Mouse (Mus musculus) heart, embryonic 13.5 days (tissue): ENCODE data around the gene Uhmk1. TPM values are rescaled to one million over a fixed set of nuclear protein-coding genes. Genes with fewer than 3 reads are reported as not detected.
"Not testable (repeated sequence)": the region's sequence is repeated elsewhere in the genome, so short reads cannot be mapped to it uniquely, and the experiment has no call there.

Source experiments
- ATAC-seq: fragments of 200-750 bp; cut with Nextera tagmentation; 2 replicates; pipeline ENCODE4 v1.8.0; 2017; ENCODE audit warnings: moderate TSS enrichment; ENCODE audit not compliant: insufficient number of reproducible peaks, low FRiP score, low TSS enrichment; ENCODE audit errors: extremely low read depth
- H3K27ac ChIP-seq: fragments of 300-500 bp; sonication (generic); replicated peaks from 2 replicates; pipeline ENCODE4 v1.5.1; 2015; ENCODE audit warnings: moderate library complexity, mild to moderate bottlenecking, inconsistent platforms
- H3K27me3 ChIP-seq: fragments of 300-500 bp; sonication (generic); replicated peaks from 2 replicates; pipeline ENCODE4 v1.6.1; 2015; ENCODE audit warnings: mild to moderate bottlenecking, inconsistent platforms
- H3K36me3 ChIP-seq: fragments of 300-500 bp; sonication (generic); 2 replicates; pipeline ENCODE4 v1.6.1; 2015; ENCODE audit warnings: mild to moderate bottlenecking, inconsistent platforms
- H3K4me1 ChIP-seq: fragments of 300-500 bp; sonication (generic); 2 replicates; pipeline ENCODE4 v1.6.1; 2015; ENCODE audit warnings: inconsistent platforms
- H3K4me2 ChIP-seq: fragments of 300-500 bp; sonication (generic); 2 replicates; pipeline ENCODE4 v1.6.1; 2015; ENCODE audit warnings: inconsistent platforms, mild to moderate bottlenecking, moderate library complexity
- H3K4me3 ChIP-seq: fragments of 300-500 bp; sonication (generic); 2 replicates; pipeline ENCODE4 v1.5.1; 2015; ENCODE audit warnings: moderate library complexity, mild to moderate bottlenecking, inconsistent platforms
- H3K9ac ChIP-seq: fragments of 300-500 bp; sonication (generic); 2 replicates; pipeline ENCODE4 v1.6.1; 2015; ENCODE audit warnings: inconsistent platforms, mild to moderate bottlenecking, moderate library complexity
- H3K9me3 ChIP-seq: fragments of 300-500 bp; sonication (generic); 2 replicates; pipeline ENCODE4 v1.6.1; 2016; ENCODE audit warnings: inconsistent platforms
- WGBS: fragments of 180-500 bp; shearing (Covaris S2); methylation state at CpG from one replicate; pipeline ENCODE4 v1.1.7; 2015; ENCODE audit warnings: mixed read lengths; 5-methylcytosine and 5-hydroxymethylcytosine counted together
- polyA plus RNA-seq: library from polyadenylated mRNA; unstranded; fragments of >200 nt; fragmentation: Nextera tagmentation; extraction: Ambion mirVana; gene quantifications from 2 replicates; pipeline ENCODE4 v1.2.1, GENCODE M21; 2015

The Uhmk1 gene
- 5.1 and 5.2 TPM in 2 replicates for polyA plus RNA-seq

- Histone ChIP-seq H3K36me3 (peaks cover 27% of the 10 kb centered on the region), H3K9ac (peak within 1 kb of the TSS; percentile 97), H3K4me3 (peak within 1 kb of the TSS; percentile 77), H3K27me3 (peaks cover 14% of the 10 kb centered on the region), H3K9me3 (no peaks in the 10 kb centered on the region), H3K27ac (peak within 1 kb of the TSS; percentile 87), H3K4me2 (peak within 1 kb of the TSS; percentile 87), H3K4me1 (peaks cover 8% of the 10 kb centered on the region)
- WGBS = under 1% methylated on average over 67 of the region's 70 CpGs
- peak; percentile 98 for ATAC-seq
Observed at GRCm38 (mm10) chr1:170214757-170215522, at the start of gene Uhmk1. Gene Uhmk1 (minus strand): TSS chr1:170215397.

- peak overlapping the region; percentile 84 for H3K9ac ChIP-seq
- no peaks in the 10 kb centered on the region; the same call in none of the 2 replicates for H3K27me3 ChIP-seq
- H3K4me2 ChIP-seq = peak overlapping the region; percentile 78
- ATAC-seq = no peak; the same call in 1 of the 2 replicates
- H3K4me3 ChIP-seq = peak overlapping the region; percentile 63
- H3K27ac ChIP-seq = no peak overlapping the region
- H3K9me3 ChIP-seq = no peaks in the 10 kb centered on the region
- no peaks in the 10 kb centered on the region for H3K36me3 ChIP-seq
- no peaks in the 10 kb centered on the region for H3K4me1 ChIP-seq
- WGBS = 10% methylated on average over 32 of the region's 32 CpGs
Observed at GRCm38 (mm10) chr1:170255560-170255910, 40.3 kb upstream of the Uhmk1 start.

GRCm38 (mm10) chr1:170254893-170255559 is 39.8 kb upstream of the Uhmk1 start:
- H3K27me3 ChIP-seq = no peaks in the 10 kb centered on the region; the same call in none of the 2 replicates
- no peak overlapping the region for H3K27ac ChIP-seq
- peak overlapping the region; percentile 84 for H3K9ac ChIP-seq
- H3K4me3 ChIP-seq = peak overlapping the region; percentile 63
- no peaks in the 10 kb centered on the region for H3K36me3 ChIP-seq
- 28% methylated on average over 30 of the region's 30 CpGs for WGBS
- ATAC-seq = no peak
- H3K4me1 ChIP-seq = no peaks in the 10 kb centered on the region
- no peaks in the 10 kb centered on the region for H3K9me3 ChIP-seq
- peak overlapping the region; percentile 78 for H3K4me2 ChIP-seq

GRCm38 (mm10) chr1:170245016-170245415 is 29.8 kb upstream of the Uhmk1 start:
- no peak for ATAC-seq
- Histone ChIP-seq H3K36me3 (no peaks in the 10 kb centered on the region), H3K9ac (no peak overlapping the region), H3K27ac (no peak overlapping the region), H3K4me3 (no peak overlapping the region), H3K4me2 (no peak overlapping the region), H3K9me3 (no peaks in the 10 kb centered on the region), H3K27me3 (peaks cover 3% of the 10 kb centered on the region; the same call in 1 of the 2 replicates), H3K4me1 (no peaks in the 10 kb centered on the region)
- whole genome bisulfite sequencing = 84% methylated on average over 3 of the region's 3 CpGs

GRCm38 (mm10) chr1:170232688-170233087 is 17.5 kb upstream of the Uhmk1 start, which contains the start of gene Sh2d1b2:
Gene Sh2d1b2 (plus strand): TSS chr1:170232749.
- not testable (repeated sequence) for H3K36me3 ChIP-seq, H3K9me3 ChIP-seq, H3K4me3 ChIP-seq, H3K27ac ChIP-seq, ATAC-seq, H3K4me2 ChIP-seq, H3K4me1 ChIP-seq, H3K27me3 ChIP-seq, H3K9ac ChIP-seq
- WGBS = 46% methylated on average over 6 of the region's 6 CpGs

- peaks cover 10% of the 10 kb centered on the region; the same call in 1 of the 2 replicates for H3K27me3 ChIP-seq
- no peak overlapping the region for H3K27ac ChIP-seq
- no peak overlapping the region for H3K9ac ChIP-seq
- H3K9me3 ChIP-seq = no peaks in the 10 kb centered on the region
- 79% methylated on average over 2 of the region's 2 CpGs for WGBS
- no peak overlapping the region for H3K4me3 ChIP-seq
- no peak for ATAC-seq
- H3K4me2 ChIP-seq = no peak overlapping the region
- no peaks in the 10 kb centered on the region for H3K4me1 ChIP-seq
- H3K36me3 ChIP-seq = no peaks in the 10 kb centered on the region
Observed at GRCm38 (mm10) chr1:170223276-170223675, 8.1 kb upstream of the Uhmk1 start.

- ATAC-seq = no peak
Observed at GRCm38 (mm10) chr1:170220351-170220750, 5.2 kb upstream of the Uhmk1 start.

GRCm38 (mm10) chr1:170218091-170218884 is 3.1 kb upstream of the Uhmk1 start:
- H3K4me1 ChIP-seq = peaks cover 8% of the 10 kb centered on the region
- WGBS = 77% methylated on average over 6 of the region's 6 CpGs
- H3K27me3 ChIP-seq = peaks cover 20% of the 10 kb centered on the region
- no peak overlapping the region for H3K27ac ChIP-seq
- H3K36me3 ChIP-seq = no peaks in the 10 kb centered on the region
- ATAC-seq = no peak
- H3K9ac ChIP-seq = no peak overlapping the region
- H3K9me3 ChIP-seq = no peaks in the 10 kb centered on the region
- no peak overlapping the region for H3K4me2 ChIP-seq
- no peak overlapping the region for H3K4me3 ChIP-seq

More at GRCm38 (mm10) chr1:170220351-170220750, 5.2 kb upstream of the Uhmk1 start:
- H3K27ac ChIP-seq = no peak overlapping the region
- H3K4me3 ChIP-seq = no peak overlapping the region
- H3K4me2 ChIP-seq = no peak overlapping the region
- H3K9me3 ChIP-seq = no peaks in the 10 kb centered on the region
- H3K4me1 ChIP-seq = no peaks in the 10 kb centered on the region; the same call in 1 of the 2 replicates
- H3K27me3 ChIP-seq = peaks cover 20% of the 10 kb centered on the region
- H3K36me3 ChIP-seq = no peaks in the 10 kb centered on the region
- no peak overlapping the region for H3K9ac ChIP-seq

- ATAC-seq = no peak
- no peaks in the 10 kb centered on the region for H3K9me3 ChIP-seq
- H3K4me2 ChIP-seq = peak overlapping the region; percentile 87
- H3K4me3 ChIP-seq = peak overlapping the region; percentile 77
- WGBS = 68% methylated on average over 3 of the region's 3 CpGs
- peak overlapping the region; percentile 87 for H3K27ac ChIP-seq
- peaks cover 14% of the 10 kb centered on the region for H3K27me3 ChIP-seq
- H3K9ac ChIP-seq = peak overlapping the region; percentile 97; the same call in 1 of the 2 replicates
- H3K4me1 ChIP-seq = peaks cover 8% of the 10 kb centered on the region
- peaks cover 22% of the 10 kb centered on the region for H3K36me3 ChIP-seq
Observed at GRCm38 (mm10) chr1:170215590-170215989, 393 bp upstream of the Uhmk1 start.

GRCm38 (mm10) chr1:170214383-170214756 is 827 bp downstream of the Uhmk1 start:
- H3K36me3 ChIP-seq = peaks cover 32% of the 10 kb centered on the region
- no peaks in the 10 kb centered on the region for H3K9me3 ChIP-seq
- peaks cover 14% of the 10 kb centered on the region for H3K27me3 ChIP-seq
- peak overlapping the region; percentile 87 for H3K27ac ChIP-seq
- peak overlapping the region; percentile 87 for H3K4me2 ChIP-seq
- H3K9ac ChIP-seq = peak overlapping the region; percentile 97
- H3K4me1 ChIP-seq = peaks cover 8% of the 10 kb centered on the region
- peak overlapping the region; percentile 77 for H3K4me3 ChIP-seq
- ATAC-seq = no peak
- 23% methylated on average over 7 of the region's 7 CpGs for WGBS
